Mouse (Mus musculus) cerebellum, postnatal 4 days (tissue): ENCODE data around the gene Pi4k2a.

Experiments
- DNase-seq, 2 experiments: peaks; one replicate each; pipeline ENCODE4 v3.0.0; 2022; ENCODE audit warnings: low spot score in 2 of 2, mixed read lengths in 1 of 2

The Pi4k2a gene

GRCm38 (mm10) chr19:42164188-42164587 lies 73.9 kb downstream of the Pi4k2a start:
- DNase-seq = no peak

- DNase-seq = peak; percentile 90 to 91
Measured at GRCm38 (mm10) chr19:42166130-42166529, 75.9 kb downstream of the Pi4k2a start.

- DNase-seq = no peak
Measured at GRCm38 (mm10) chr19:42166766-42167165, 76.5 kb downstream of the Pi4k2a start.

- DNase-seq = no peak
Measured at GRCm38 (mm10) chr19:42167489-42167888, 77.2 kb downstream of the Pi4k2a start.

GRCm38 (mm10) chr19:42169322-42169975 lies 79.2 kb downstream of the Pi4k2a start:
- no peak for DNase-seq

- DNase-seq = peak; percentile 76 to 91
Measured at GRCm38 (mm10) chr19:42170025-42170969, 80.0 kb downstream of the Pi4k2a start.
